Mouse (Mus musculus): ENCODE results near the gene Prkar1b.

Gene Prkar1b

DNA sequence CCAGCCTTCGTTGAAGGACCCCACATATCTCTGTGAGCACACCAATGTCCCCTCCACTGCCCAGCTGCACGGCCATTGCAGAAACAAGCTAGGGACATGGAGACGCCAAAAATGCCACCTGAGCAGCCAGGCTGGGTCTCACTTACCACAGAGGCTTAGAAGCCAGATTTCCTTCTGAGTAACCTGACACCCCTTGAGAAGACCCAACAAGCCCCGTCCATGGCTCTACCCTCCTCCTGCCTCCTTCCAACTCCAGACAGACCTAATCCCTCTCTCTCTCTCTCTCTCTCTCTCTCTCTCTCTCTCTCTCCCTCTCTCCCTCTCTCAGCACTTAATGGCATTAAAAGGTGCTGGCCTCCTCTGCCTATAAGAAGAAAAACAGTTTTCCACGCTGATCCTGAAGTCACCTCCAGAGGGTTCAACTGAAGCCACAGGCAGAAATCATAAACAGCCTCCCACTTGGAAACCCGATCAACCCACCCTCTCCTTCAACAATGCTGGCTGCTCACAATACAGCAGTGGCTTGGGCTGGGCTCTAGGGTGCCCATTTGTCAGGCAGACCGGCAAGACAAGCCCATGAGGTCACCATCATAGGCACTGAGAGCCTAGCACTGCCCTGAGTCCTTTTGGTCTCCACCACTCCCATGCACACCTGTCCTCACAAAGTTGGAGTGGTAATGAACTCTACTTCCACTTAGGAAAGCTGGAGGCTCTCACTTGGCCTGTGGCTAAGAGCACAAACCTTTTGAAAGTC, 82.8 kb downstream of the Prkar1b start:
- DNase-seq (ENCODE audit: extremely low read depth, low read depth) = no peak

DNA sequence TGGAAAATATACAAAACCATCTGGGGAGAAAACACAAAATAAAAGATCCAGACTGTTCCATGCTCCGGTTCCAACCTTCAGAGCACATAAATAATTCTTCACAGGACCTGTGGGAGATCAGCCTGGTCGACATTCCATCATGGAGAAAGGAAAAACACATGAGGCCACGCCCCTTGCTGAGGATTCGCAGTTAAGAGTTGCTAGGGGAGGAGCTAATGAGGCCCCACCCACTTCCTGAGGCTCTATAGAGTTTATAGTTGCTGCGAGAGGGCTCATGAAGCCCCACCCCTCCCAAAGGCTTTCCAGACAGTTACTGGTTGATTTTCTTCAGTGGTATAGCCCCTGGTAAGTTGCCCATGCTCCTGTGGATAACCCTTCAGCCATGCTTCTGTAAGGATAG, 85.2 kb downstream of the Prkar1b start:
- DNase-seq (ENCODE audit: extremely low read depth, low read depth) = no peak

GRCm38 (mm10) chr5:139061680-139062079, 88.1 kb downstream of the Prkar1b start:
- no peak for DNase-seq (ENCODE audit: extremely low read depth, low read depth)

- DNase-seq (ENCODE audit: extremely low read depth, low read depth) = no peak
These were observed 89.2 kb downstream of the Prkar1b start for GRCm38 (mm10) chr5:139060460-139061051.

- DNase-seq (ENCODE audit: extremely low read depth, low read depth) = no peak
These were observed 96.6 kb downstream of the Prkar1b start for GRCm38 (mm10) chr5:139053176-139053575.

GRCm38 (mm10) chr5:139051276-139051675, 98.5 kb downstream of the Prkar1b start:
- no peak for DNase-seq (ENCODE audit: extremely low read depth, low read depth)

DNA sequence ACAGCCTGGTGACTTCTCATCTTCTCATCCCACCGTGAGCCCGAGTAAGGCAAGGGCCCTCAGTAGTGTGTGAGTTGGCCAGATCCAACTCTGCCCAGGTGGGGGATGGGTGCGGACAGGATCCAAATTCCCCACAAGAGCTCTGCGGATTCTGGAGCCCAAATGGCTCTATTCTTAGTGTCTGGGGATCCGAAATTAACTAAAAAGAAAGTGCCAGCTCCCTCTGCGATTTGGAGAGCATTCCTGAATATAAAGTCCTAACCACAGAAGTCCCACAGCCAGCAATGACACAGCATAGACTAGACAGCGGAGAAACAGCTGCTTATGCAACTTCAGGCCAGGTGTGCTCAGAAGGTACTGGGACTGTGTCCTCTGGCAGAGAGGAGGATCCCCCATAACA, 100.4 kb downstream of the Prkar1b start:
- no peak for DNase-seq (ENCODE audit: extremely low read depth, low read depth)

- no peak for DNase-seq (ENCODE audit: extremely low read depth, low read depth)
These were observed 102.6 kb downstream of the Prkar1b start for GRCm38 (mm10) chr5:139047171-139047570.

GRCm38 (mm10) chr5:139046636-139047035, 103.2 kb downstream of the Prkar1b start:
- no peak for DNase-seq (ENCODE audit: extremely low read depth, low read depth)

DNA sequence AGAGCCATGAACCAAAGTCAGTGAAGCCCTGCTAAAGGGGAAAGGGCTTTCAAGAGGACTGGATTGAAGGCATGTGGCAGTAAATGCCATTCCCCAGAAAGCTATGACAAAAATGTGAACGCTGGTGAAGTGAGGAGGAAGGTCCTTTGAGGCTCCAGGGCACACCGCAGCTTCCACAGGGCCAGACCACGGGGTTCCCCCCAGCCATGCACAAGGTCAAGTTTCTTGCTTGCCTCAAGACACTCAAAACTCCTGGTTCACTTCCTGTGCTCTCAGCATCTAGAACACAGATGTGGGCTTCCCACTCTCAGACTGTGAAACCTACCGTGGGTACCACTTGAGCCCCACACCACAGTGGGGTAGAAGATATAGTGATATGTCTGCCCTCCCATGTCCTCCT, 106.3 kb downstream of the Prkar1b start:
- no peak for DNase-seq (ENCODE audit: extremely low read depth, low read depth)

DNA sequence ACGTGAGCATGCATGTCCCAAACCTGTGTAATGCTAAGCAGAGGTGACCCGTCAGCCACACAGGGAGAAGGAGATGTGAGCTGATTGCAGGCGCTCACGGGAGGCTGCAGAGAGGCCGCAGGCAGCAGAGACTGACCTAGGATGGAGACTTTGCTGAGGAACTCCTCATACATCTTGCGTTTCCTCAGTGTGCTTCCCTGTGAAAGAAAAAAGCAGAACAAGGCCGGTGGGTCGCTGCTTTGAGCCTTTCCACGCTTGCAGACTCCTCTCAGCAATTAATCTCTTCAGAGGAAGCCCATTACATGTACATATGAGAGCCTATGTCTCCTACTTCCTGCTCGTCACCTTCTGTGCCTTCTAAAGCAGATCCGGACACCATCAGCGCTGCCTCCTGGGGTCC, 107.5 kb downstream of the Prkar1b start:
- no peak for DNase-seq (ENCODE audit: extremely low read depth, low read depth)

- no peak for DNase-seq (ENCODE audit: extremely low read depth, low read depth)
These were observed 114.6 kb downstream of the Prkar1b start for GRCm38 (mm10) chr5:139035171-139035570.

- DNase-seq (ENCODE audit: extremely low read depth, low read depth) = no peak
These were observed 115.1 kb downstream of the Prkar1b start for GRCm38 (mm10) chr5:139034746-139035145.

- no peak for DNase-seq (ENCODE audit: extremely low read depth, low read depth)
These were observed 116.1 kb downstream of the Prkar1b start for GRCm38 (mm10) chr5:139033406-139034317.

DNA sequence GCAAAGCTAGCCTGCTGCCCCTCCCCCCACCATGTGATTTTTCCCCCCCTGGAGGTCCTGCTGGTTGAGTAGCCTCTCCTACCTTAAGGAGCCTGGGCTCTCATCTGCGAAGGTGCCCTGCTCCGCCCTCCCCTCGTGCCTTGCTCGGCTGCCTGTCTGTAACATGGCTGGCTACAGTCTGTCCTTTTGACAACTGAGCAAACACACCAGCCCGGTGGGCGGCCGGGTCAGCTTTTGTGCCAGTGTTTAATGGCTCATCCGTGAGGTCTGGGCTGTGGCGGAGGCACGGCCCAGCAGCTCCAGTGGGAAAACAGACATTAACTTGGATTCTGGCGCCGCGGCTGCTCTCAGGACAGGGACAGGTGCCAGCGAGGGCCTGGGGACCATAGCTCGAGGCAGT, 122.2 kb downstream of the Prkar1b start:
- no peak for DNase-seq (ENCODE audit: extremely low read depth, low read depth)

- DNase-seq (ENCODE audit: extremely low read depth, low read depth) = no peak
These were observed 125.3 kb downstream of the Prkar1b start for GRCm38 (mm10) chr5:139024351-139025105.

GRCm38 (mm10) chr5:139020595-139020994, 129.2 kb downstream of the Prkar1b start:
- no peak for DNase-seq (ENCODE audit: extremely low read depth, low read depth)

- DNase-seq (ENCODE audit: extremely low read depth, low read depth) = no peak
These were observed 132.3 kb downstream of the Prkar1b start for GRCm38 (mm10) chr5:139017371-139018124.

DNA sequence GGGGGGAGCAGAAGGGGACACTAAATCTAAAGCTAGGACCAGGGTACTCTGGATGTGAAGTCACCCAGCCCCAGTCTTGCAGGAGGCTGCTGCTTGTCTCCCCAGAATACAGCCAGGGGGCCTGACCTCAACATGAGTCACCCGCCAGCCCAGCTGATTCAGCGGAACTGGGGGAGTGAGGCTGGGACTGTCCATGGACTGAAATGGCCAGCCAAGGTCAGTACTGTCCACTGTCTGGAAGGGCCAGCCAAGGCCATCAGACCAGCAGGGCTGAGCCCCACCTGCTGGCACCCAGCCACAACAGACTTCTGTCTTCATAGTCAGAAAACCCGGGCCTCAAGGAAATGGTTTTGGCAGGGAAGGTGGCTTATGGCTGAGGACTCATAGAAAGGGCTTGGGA, 134.7 kb downstream of the Prkar1b start:
- DNase-seq (ENCODE audit: extremely low read depth, low read depth) = no peak

DNA sequence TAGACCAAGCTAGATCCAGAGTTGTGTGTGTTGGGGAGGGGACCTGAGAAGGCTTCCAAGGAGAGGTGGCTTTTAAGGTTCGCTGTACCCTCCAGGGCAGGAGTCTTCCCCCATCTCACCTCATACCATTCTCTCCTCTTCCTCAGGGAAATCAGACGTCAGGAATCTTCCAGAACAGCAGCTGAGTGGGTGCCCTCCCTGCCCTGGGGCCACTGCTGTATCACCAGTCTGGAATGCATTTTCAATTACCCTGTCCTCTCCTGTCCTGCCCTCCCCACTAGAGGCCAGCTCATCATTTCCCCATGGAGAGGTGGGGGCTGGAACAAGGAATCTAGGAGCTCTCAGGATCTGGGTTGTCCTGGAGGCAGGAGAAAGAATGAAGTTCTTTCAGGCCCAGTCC, 139.2 kb downstream of the Prkar1b start:
- DNase-seq (ENCODE audit: extremely low read depth, low read depth) = no peak
